In genomic region chr5:106098887-106099286, GRCm38 (mm10) we compare ENCODE assay signal across 24 mouse cellular contexts.
DNase-seq lines count a peak whose midpoint lies in the region; ATAC-seq lines count a peak whose summit lies in the region.
"Had no signal": no experiment of that assay in that cellular context is flagged by ENCODE, and none has a peak within 500 bp of the region (broad histone marks: within the 10 kb centered on the region; RNA-seq: fewer than 3 reads in every experiment).

No protein-coding gene starts in this region.

- no peak overlapping the region for H3K27ac ChIP-seq in forebrain, embryonic 14.5 days (ENCODE audit: low read depth, low read length)
- H3K27ac ChIP-seq in forebrain, embryonic 12.5 days = no peak overlapping the region
- H3K27ac ChIP-seq in lung, embryonic 15.5 days = no peak overlapping the region
- H3K27ac ChIP-seq: embryonic facial prominence, embryonic 12.5 days; hindbrain, embryonic 13.5 days; left cerebral cortex, adult 2 months; midbrain, embryonic 13.5 days; stomach, postnatal 0 days had no signal

- no peak overlapping the region for H3K4me2 ChIP-seq in forebrain, embryonic 14.5 days (ENCODE audit: low read length)
- H3K4me2 ChIP-seq in forebrain, embryonic 12.5 days = no peak overlapping the region
- no peak overlapping the region for H3K4me2 ChIP-seq in lung, embryonic 15.5 days
- H3K4me2 ChIP-seq: embryonic facial prominence, embryonic 12.5 days; heart, embryonic 12.5 days; hindbrain, embryonic 13.5 days; midbrain, embryonic 13.5 days had no signal

- peaks cover 6% of the 10 kb centered on the region; the same call in 1 of the 2 replicates for H3K4me1 ChIP-seq in forebrain, embryonic 14.5 days (ENCODE audit: control insufficient read depth, insufficient read depth, low read length)
- H3K4me1 ChIP-seq in forebrain, embryonic 12.5 days = no peaks in the 10 kb centered on the region
- no peaks in the 10 kb centered on the region for H3K4me1 ChIP-seq in lung, embryonic 15.5 days
- H3K4me1 ChIP-seq: embryonic facial prominence, embryonic 12.5 days had no signal

- no peak for ATAC-seq in forebrain, embryonic 14.5 days
- ATAC-seq in forebrain, embryonic 12.5 days (ENCODE audit: low FRiP score) = no peak
- peak; percentile 35 for ATAC-seq in lung, embryonic 15.5 days (ENCODE audit: borderline replicate concordance, extremely low read depth, low FRiP score, low TSS enrichment)
- ATAC-seq: CD4-positive, CD25-positive, alpha-beta regulatory T cell, adult 4 months; midbrain, embryonic 13.5 days had no signal

- H3K36me3 ChIP-seq in forebrain, embryonic 14.5 days (ENCODE audit: control insufficient read depth, insufficient read depth, low read length) = no peaks in the 10 kb centered on the region
- no peaks in the 10 kb centered on the region for H3K36me3 ChIP-seq in forebrain, embryonic 12.5 days (replicated peaks)
- H3K36me3 ChIP-seq in lung, embryonic 15.5 days = no peaks in the 10 kb centered on the region
- H3K36me3 ChIP-seq: embryonic facial prominence, embryonic 12.5 days; heart, embryonic 12.5 days; hindbrain, embryonic 13.5 days; midbrain, embryonic 13.5 days had no signal

- H3K4me3 ChIP-seq in forebrain, embryonic 14.5 days (ENCODE audit: low read depth, low read length) = no peak overlapping the region
- no peak overlapping the region for H3K4me3 ChIP-seq in forebrain, embryonic 12.5 days (replicated peaks)
- H3K4me3 ChIP-seq in lung, embryonic 15.5 days = no peak overlapping the region
- H3K4me3 ChIP-seq: embryonic facial prominence, embryonic 12.5 days; heart, embryonic 12.5 days; hindbrain, embryonic 13.5 days; left cerebral cortex, adult 2 months; midbrain, embryonic 13.5 days had no signal

- no peak overlapping the region for H3K9ac ChIP-seq in forebrain, embryonic 14.5 days (ENCODE audit: low read length)
- H3K9ac ChIP-seq in forebrain, embryonic 12.5 days = no peak overlapping the region
- no peak overlapping the region for H3K9ac ChIP-seq in lung, embryonic 15.5 days
- H3K9ac ChIP-seq: embryonic facial prominence, embryonic 12.5 days; heart, embryonic 12.5 days; hindbrain, embryonic 13.5 days; midbrain, embryonic 13.5 days had no signal

- WGBS in forebrain, embryonic 14.5 days = 70% methylated on average over 8 of the region's 8 CpGs
- WGBS in forebrain, embryonic 12.5 days = 85% methylated on average over 8 of the region's 8 CpGs
- WGBS in lung, embryonic 15.5 days = 50% methylated on average over 8 of the region's 8 CpGs

- no peaks in the 10 kb centered on the region for H3K27me3 ChIP-seq in forebrain, embryonic 14.5 days (replicated peaks; ENCODE audit: control insufficient read depth, insufficient read depth, low read length)
- no peaks in the 10 kb centered on the region for H3K27me3 ChIP-seq in forebrain, embryonic 12.5 days
- H3K27me3 ChIP-seq in lung, embryonic 15.5 days = no peaks in the 10 kb centered on the region
- H3K27me3 ChIP-seq: embryonic facial prominence, embryonic 12.5 days; heart, embryonic 12.5 days; hindbrain, embryonic 13.5 days; midbrain, embryonic 13.5 days had no signal

- H3K9me3 ChIP-seq in forebrain, embryonic 14.5 days (replicated peaks; ENCODE audit: control insufficient read depth, low read length) = no peaks in the 10 kb centered on the region
- no peaks in the 10 kb centered on the region for H3K9me3 ChIP-seq in forebrain, embryonic 12.5 days
- no peaks in the 10 kb centered on the region for H3K9me3 ChIP-seq in lung, embryonic 15.5 days
- H3K9me3 ChIP-seq: embryonic facial prominence, embryonic 12.5 days; heart, embryonic 12.5 days; hindbrain, embryonic 13.5 days; midbrain, embryonic 13.5 days had no signal

- DNase-seq in forebrain, embryonic 14.5 days (ENCODE audit: low spot score) = peak; percentile 67
- DNase-seq in kidney, postnatal 10 days = peak; percentile 13
- no peak for DNase-seq in kidney, adult 9 months
- DNase-seq in lung, adult 18-20 months = no peak
- DNase-seq in right cerebral cortex, postnatal 4 days = peak; percentile 40
- no peak for DNase-seq in right cerebral cortex, adult 18-20 months
- DNase-seq: adrenal gland, postnatal 25 days; cerebellum, postnatal 25 days; gastrocnemius, postnatal 14 days; heart, adult 18-20 months; heart, postnatal 14 days; kidney, adult 8-10 months; kidney, postnatal 36 days; thymus, adult 2 months; thymus, postnatal 4 days had no signal

Comparison
In these comparisons a context has a peak if more than half of its experiments do, and no peak if none do; other contexts are left out.
1. DNase-seq: peak in forebrain, embryonic 14.5 days (single experiment), kidney, postnatal 10 days (single experiment) and right cerebral cortex, postnatal 4 days (single experiment); none in kidney, adult 9 months (single experiment), lung, adult 18-20 months (0 of 2) and right cerebral cortex, adult 18-20 months (single experiment).